Mouse (Mus musculus) C2C12 (cell line): ENCODE results near the gene Hspa1l.

Source experiments
- CTCF ChIP-seq: IDR thresholded peaks from one replicate; pipeline ENCODE4 v1.5.1; 2011; ENCODE audit not compliant: control insufficient read depth, insufficient read depth, insufficient read length
- FOSL1 ChIP-seq: IDR thresholded peaks from one replicate; pipeline ENCODE4 v1.8.0; 2011; ENCODE audit warnings: mild to moderate bottlenecking, low read length; ENCODE audit not compliant: poor library complexity, insufficient read depth, severe bottlenecking
- MAX ChIP-seq: IDR thresholded peaks from one replicate; pipeline ENCODE4 v1.6.1; 2011; ENCODE audit warnings: mild to moderate bottlenecking, control low read depth
- MYOD1 ChIP-seq: IDR thresholded peaks from one replicate; pipeline ENCODE4 v1.6.1; 2011; ENCODE audit warnings: low read depth; ENCODE audit not compliant: control insufficient read depth, insufficient read length
- USF1 ChIP-seq: IDR thresholded peaks from one replicate; pipeline ENCODE4 v1.6.1; 2011; ENCODE audit warnings: low read depth, mild to moderate bottlenecking, control low read depth, moderate library complexity

DNA sequence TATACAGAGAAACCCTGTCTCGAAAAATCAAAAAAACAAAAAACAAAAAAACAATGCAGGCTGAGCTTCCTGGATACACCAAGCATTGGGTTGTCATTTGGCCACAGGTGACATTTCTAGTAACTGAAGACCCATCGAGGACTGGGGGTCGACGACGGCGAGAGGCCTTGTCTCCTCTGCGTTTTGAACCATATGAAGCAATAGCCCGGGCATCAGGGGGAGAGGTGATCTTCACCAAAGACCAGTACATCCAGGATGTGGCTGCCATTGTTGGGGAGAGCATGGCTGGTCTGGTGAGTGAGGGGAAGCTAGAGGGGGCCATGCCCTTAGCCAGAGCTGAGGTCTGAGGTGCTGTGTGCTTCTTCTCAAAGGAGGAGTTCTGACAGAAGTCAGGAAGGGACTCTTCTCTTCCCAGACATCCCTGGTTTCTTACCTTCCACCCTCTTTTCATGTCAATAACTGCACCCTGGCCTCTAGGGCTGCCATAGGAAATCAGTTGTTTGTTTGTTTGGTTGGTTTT is 50.1 kb downstream of the Hspa1l start:
- TF ChIP-seq CTCF: no peak
- TF ChIP-seq MAX: no peak
- TF ChIP-seq MYOD1: no peak
- TF ChIP-seq USF1: no peak
- no peak for TF ChIP-seq FOSL1
